Comparison of ENCODE assay signal across 27 mouse cellular contexts in genomic region chr11:108082673-108083072, GRCm38 (mm10).
A peak's percentile ranks its signal among the peaks of the same experiment; 100 is the strongest.
DNase-seq lines count a peak whose midpoint lies in the region; ATAC-seq and TF ChIP-seq lines count a peak whose summit lies in the region.
"Had no signal": no experiment of that assay in that cellular context is flagged by ENCODE, and none has a peak within 500 bp of the region (broad histone marks: within the 10 kb centered on the region; RNA-seq: fewer than 3 reads in every experiment).

No protein-coding gene starts in this region.

- no peak for TF ChIP-seq POLR2A in MEL (IDR thresholded peaks at IDR 0.05; ENCODE audit: control insufficient read depth in 1 of 2, insufficient read depth in 1 of 2, low read depth in 1 of 2, low read length in 2 of 2, poor library complexity in 1 of 2)

- TF ChIP-seq CTCF in lung, embryonic 14.5 days (IDR thresholded peaks at IDR 0.05; ENCODE audit: low read depth), result no peak
- TF ChIP-seq CTCF in midbrain, postnatal 0 days (IDR thresholded peaks at IDR 0.05), result no peak
- TF ChIP-seq CTCF in MEL (IDR thresholded peaks at IDR 0.05 in 2 of 3, conservative IDR thresholded peaks at IDR 0.05 in 1 of 3; ENCODE audit: control insufficient read depth in 1 of 3, insufficient read depth in 1 of 3, low read depth in 2 of 3, low read length in 3 of 3, poor library complexity in 1 of 3, severe bottlenecking in 1 of 3), result no peak

- no peaks in the 10 kb centered on the region for H3K9me3 ChIP-seq in lung, embryonic 14.5 days (ENCODE audit: low read depth, low read length)
- no peaks in the 10 kb centered on the region for H3K9me3 ChIP-seq in midbrain, embryonic 14.5 days (ENCODE audit: control insufficient read depth, low read length)
- H3K9me3 ChIP-seq in midbrain, postnatal 0 days (ENCODE audit: low read length), result no peaks in the 10 kb centered on the region
- H3K9me3 ChIP-seq in MEL (replicated peaks; ENCODE audit: insufficient read depth, low read length), result no peaks in the 10 kb centered on the region
- H3K9me3 ChIP-seq: embryonic facial prominence, embryonic 13.5 days; embryonic facial prominence, embryonic 15.5 days; forebrain, embryonic 10.5 days; forebrain, embryonic 12.5 days had no signal

- H3K27ac ChIP-seq in lung, embryonic 14.5 days (ENCODE audit: low read depth), result no peak overlapping the region
- no peak overlapping the region for H3K27ac ChIP-seq in midbrain, embryonic 14.5 days (replicated peaks; ENCODE audit: low read depth, low read length)
- no peak overlapping the region for H3K27ac ChIP-seq in midbrain, postnatal 0 days (ENCODE audit: low read depth, low read length)
- peak overlapping the region; percentile 3; the same call in 1 of the 2 replicates for H3K27ac ChIP-seq in MEL (ENCODE audit: control insufficient read depth, low read depth, low read length)
- H3K27ac ChIP-seq: embryonic facial prominence, embryonic 13.5 days; embryonic facial prominence, embryonic 15.5 days; forebrain, embryonic 10.5 days; forebrain, embryonic 12.5 days had no signal

- peak; percentile 38; the same call in 1 of the 2 replicates for ATAC-seq in frontal cortex, adult (ENCODE audit: low TSS enrichment)
- ATAC-seq in lung, embryonic 14.5 days (ENCODE audit: insufficient read depth), result no peak
- no peak for ATAC-seq in midbrain, embryonic 14.5 days (ENCODE audit: low FRiP score, low TSS enrichment)
- no peak for ATAC-seq in midbrain, postnatal 0 days (ENCODE audit: low FRiP score)
- ATAC-seq: CD4-positive, CD25-positive, alpha-beta regulatory T cell, adult 4 months; forebrain, embryonic 14.5 days had no signal

- no peak for DNase-seq in frontal cortex, postnatal 25 days (ENCODE audit: low spot score in 2 of 2)
- peak; percentile 9 for DNase-seq in lung, embryonic 14.5 days
- no peak for DNase-seq in lung, postnatal 4 days
- peak; percentile 30 for DNase-seq in midbrain, embryonic 14.5 days
- DNase-seq in midbrain, postnatal 0 days (ENCODE audit: low spot score), result no peak
- peak; percentile 40 for DNase-seq in MEL (ENCODE audit: low read depth, low spot score)
- DNase-seq: adrenal gland, adult 2 months; adrenal gland, postnatal 10 days; adrenal gland, postnatal 25 days; B cell, adult 2 months; cerebellum, adult 11 months; cerebellum, adult 18-20 months; cerebellum, adult 8-10 months; cerebellum, adult 9-11 months; cerebellum, postnatal 14 days; cerebellum, postnatal 36 days; embryo, embryonic 11 days had no signal

- H3K4me1 ChIP-seq in lung, embryonic 14.5 days (ENCODE audit: insufficient read depth), result no peaks in the 10 kb centered on the region
- no peaks in the 10 kb centered on the region for H3K4me1 ChIP-seq in midbrain, embryonic 14.5 days (ENCODE audit: control insufficient read depth, insufficient read depth, low read length)
- 0 out of 2 replicates have a peak, but pooled peaks cover 5% of the 10 kb centered on the region for H3K4me1 ChIP-seq in midbrain, postnatal 0 days (ENCODE audit: insufficient read depth, low read length)
- peaks cover 15 to 41% of the 10 kb centered on the region in 2 experiments for H3K4me1 ChIP-seq in MEL (ENCODE audit: control insufficient read depth in 1 of 2, insufficient read depth in 2 of 2, low read length in 2 of 2)
- H3K4me1 ChIP-seq: embryonic facial prominence, embryonic 13.5 days; embryonic facial prominence, embryonic 15.5 days; forebrain, embryonic 12.5 days had no signal

- peak; percentile 47 to 52; a peak in 2 of 4 replicates for TF ChIP-seq EP300 in MEL (IDR thresholded peaks at IDR 0.05; ENCODE audit: low read depth in 1 of 2, low read length in 2 of 2)

- no peak overlapping the region for H3K4me2 ChIP-seq in lung, embryonic 14.5 days
- H3K4me2 ChIP-seq in midbrain, embryonic 14.5 days (ENCODE audit: low read length), result no peak overlapping the region
- H3K4me2 ChIP-seq in midbrain, postnatal 0 days (ENCODE audit: low read depth, low read length, poor library complexity, severe bottlenecking), result no peak overlapping the region
- H3K4me2 ChIP-seq: embryonic facial prominence, embryonic 13.5 days; embryonic facial prominence, embryonic 15.5 days; forebrain, embryonic 12.5 days had no signal

- no peak overlapping the region for H3K9ac ChIP-seq in lung, embryonic 14.5 days
- no peak overlapping the region for H3K9ac ChIP-seq in midbrain, embryonic 14.5 days (replicated peaks; ENCODE audit: low read length)
- no peak overlapping the region for H3K9ac ChIP-seq in midbrain, postnatal 0 days (replicated peaks; ENCODE audit: low read length, poor library complexity, severe bottlenecking)
- no peak overlapping the region for H3K9ac ChIP-seq in MEL (ENCODE audit: control insufficient read depth, low read depth, low read length, poor library complexity, severe bottlenecking)
- H3K9ac ChIP-seq: embryonic facial prominence, embryonic 13.5 days; embryonic facial prominence, embryonic 15.5 days; forebrain, embryonic 12.5 days had no signal

- no peak for TF ChIP-seq RAD21 in MEL (IDR thresholded peaks at IDR 0.05; ENCODE audit: low read depth, low read length)

- H3K27me3 ChIP-seq in lung, embryonic 14.5 days (ENCODE audit: insufficient read depth, low read length), result no peaks in the 10 kb centered on the region
- no peaks in the 10 kb centered on the region for H3K27me3 ChIP-seq in midbrain, embryonic 14.5 days (ENCODE audit: control insufficient read depth, insufficient read depth, low read length)
- H3K27me3 ChIP-seq in midbrain, postnatal 0 days (ENCODE audit: insufficient read depth, low read length), result no peaks in the 10 kb centered on the region
- H3K27me3 ChIP-seq in MEL (ENCODE audit: control insufficient read depth in 1 of 2, insufficient read depth in 2 of 2, low read length in 2 of 2), result no peaks in the 10 kb centered on the region
- H3K27me3 ChIP-seq: CH12.LX; embryonic facial prominence, embryonic 13.5 days; embryonic facial prominence, embryonic 15.5 days; forebrain, embryonic 12.5 days had no signal

- H3K36me3 ChIP-seq in lung, embryonic 14.5 days (ENCODE audit: insufficient read depth), result no peaks in the 10 kb centered on the region
- H3K36me3 ChIP-seq in midbrain, embryonic 14.5 days (ENCODE audit: control insufficient read depth, insufficient read depth, low read length), result no peaks in the 10 kb centered on the region
- H3K36me3 ChIP-seq in midbrain, postnatal 0 days (ENCODE audit: insufficient read depth, low read length), result no peaks in the 10 kb centered on the region
- peaks cover 0 to 40% of the 10 kb centered on the region in 2 experiments; a peak in 2 of 4 replicates for H3K36me3 ChIP-seq in MEL (ENCODE audit: control insufficient read depth in 1 of 2, insufficient read depth in 2 of 2, low read length in 2 of 2)
- H3K36me3 ChIP-seq: embryonic facial prominence, embryonic 13.5 days; embryonic facial prominence, embryonic 15.5 days; forebrain, embryonic 10.5 days; forebrain, embryonic 12.5 days; G1E had no signal

- no peak overlapping the region for H3K4me3 ChIP-seq in lung, embryonic 14.5 days (ENCODE audit: low read depth, low read length)
- H3K4me3 ChIP-seq in midbrain, embryonic 14.5 days (replicated peaks; ENCODE audit: low read depth, low read length), result no peak overlapping the region
- H3K4me3 ChIP-seq in midbrain, postnatal 0 days (ENCODE audit: low read depth, low read length), result no peak overlapping the region
- no peak overlapping the region for H3K4me3 ChIP-seq in MEL (ENCODE audit: control insufficient read depth in 1 of 2, insufficient read depth in 1 of 2, low read depth in 2 of 2, low read length in 2 of 2)
- H3K4me3 ChIP-seq: embryonic facial prominence, embryonic 13.5 days; embryonic facial prominence, embryonic 15.5 days; erythroblast, embryonic 14.5 days; forebrain, embryonic 10.5 days; forebrain, embryonic 12.5 days had no signal

- no peaks in the 10 kb centered on the region for H3K79me2 ChIP-seq in MEL (ENCODE audit: control insufficient read depth, insufficient read depth, low read length, poor library complexity)

TF ChIP-seq in MEL, 35 proteins besides CTCF, POLR2A, EP300 and RAD21:
- no peak for TF ChIP-seq MYB (IDR thresholded peaks at IDR 0.05; ENCODE audit: low read depth, low read length)
- TF ChIP-seq ELF1 (IDR thresholded peaks at IDR 0.05; ENCODE audit: low read depth, low read length), result no peak
- peak; percentile 66 for TF ChIP-seq TCF12 (IDR thresholded peaks at IDR 0.05; ENCODE audit: low read depth, low read length)
- peak; percentile 73 for TF ChIP-seq ETS1 (IDR thresholded peaks at IDR 0.05; ENCODE audit: low read depth, low read length)
- no peak for TF ChIP-seq ZKSCAN1 (IDR thresholded peaks at IDR 0.05; ENCODE audit: low read depth, low read length)
- peak; percentile 62 for TF ChIP-seq GATA1 (IDR thresholded peaks at IDR 0.05; ENCODE audit: low read depth, low read length)
- TF ChIP-seq SMC3 (IDR thresholded peaks at IDR 0.05; ENCODE audit: low read depth, low read length), result no peak

Comparison
In these comparisons a context has a peak if more than half of its experiments do, and no peak if none do; other contexts are left out.
1. DNase-seq: peak in lung, embryonic 14.5 days (single experiment), midbrain, embryonic 14.5 days (single experiment) and MEL (single experiment); none in frontal cortex, postnatal 25 days (0 of 2), lung, postnatal 4 days (0 of 2) and midbrain, postnatal 0 days (single experiment).